1 mouse cellular context compared by ENCODE assay signal in the genomic region with DNA sequence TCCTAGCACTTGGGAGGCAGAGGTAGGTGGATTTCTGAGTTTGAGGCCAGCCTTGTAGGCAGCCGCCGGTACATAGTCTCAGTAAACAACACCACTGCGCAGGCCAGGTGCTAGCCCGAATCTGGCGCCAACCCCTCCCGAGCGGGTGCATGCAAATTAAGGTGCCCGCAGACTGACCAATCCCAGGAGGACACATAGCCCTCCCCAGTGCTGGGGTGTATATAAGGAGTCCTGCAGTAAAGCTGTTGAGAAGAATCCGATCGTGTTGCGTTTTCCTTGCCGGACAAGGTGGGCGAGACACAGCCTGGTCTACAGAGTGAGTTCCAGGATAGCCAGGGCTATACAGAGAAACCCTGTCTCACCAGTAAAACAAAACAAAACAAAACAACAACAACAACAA. TPM values are rescaled to one million over a fixed set of nuclear protein-coding genes. Genes with fewer than 3 reads are reported as not detected.
"Had no signal": no experiment of that assay in that cellular context is flagged by ENCODE, and none has a peak within 500 bp of the region (broad histone marks: within the 10 kb centered on the region; RNA-seq: fewer than 3 reads in every experiment).

No protein-coding gene starts in this region.

RNA-seq across cellular contexts. Expression of a gene that starts 21.7 kb away (rescaled TPM):
- total RNA-seq: megakaryocyte-erythroid progenitor cell, adult 5-6 weeks had no signal
